Mouse (Mus musculus) liver, postnatal 0 days (tissue): ENCODE data around the gene Mdga1.

Experiments used
- CTCF ChIP-seq: sonication (generic); IDR thresholded peaks from 2 replicates; pipeline ENCODE4 v1.5.1; 2016; ENCODE audit warnings: antibody characterized with exemption, low read depth
- EP300 ChIP-seq: IDR thresholded peaks from 2 replicates; pipeline ENCODE4 v1.6.1; 2016; ENCODE audit warnings: antibody characterized with exemption, low read depth, mild to moderate bottlenecking

DNA sequence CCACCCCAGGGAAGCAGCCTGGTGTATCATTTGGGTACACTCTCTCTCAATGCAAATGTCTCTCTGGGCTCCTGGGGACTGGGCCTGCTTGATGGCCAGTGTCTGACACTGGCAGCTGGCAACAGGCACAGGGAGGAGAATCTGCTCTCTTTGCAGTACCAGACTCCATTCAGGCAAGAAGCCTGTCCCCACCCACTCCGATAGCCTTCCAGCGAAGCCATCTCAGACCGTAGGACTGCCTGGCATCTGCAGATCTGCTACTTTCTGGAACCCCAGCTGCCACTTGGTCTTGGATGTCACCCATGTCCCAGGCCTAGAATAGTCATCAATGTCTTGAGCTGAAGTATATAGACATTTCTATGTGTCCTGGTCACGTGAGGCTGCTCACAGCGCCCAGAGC, 74.9 kb downstream of the Mdga1 start:
- TF ChIP-seq EP300 (no peak), CTCF (no peak)
